Mouse (Mus musculus) liver, embryonic 14 days (tissue): ENCODE results near the gene Olfr148. TPM values are rescaled to one million over a fixed set of nuclear protein-coding genes. Genes with fewer than 3 reads are reported as not detected.

Source experiments
- polyA plus RNA-seq: library from polyadenylated mRNA; depleted of rRNA; stranded (reverse); fragments of >200 nt; gene quantifications from 2 replicates; pipeline ENCODE4 v1.2.3, GENCODE M21; 2012; rRNA removed

Gene Olfr148
- not detected in 2 replicates for polyA plus RNA-seq

DNA sequence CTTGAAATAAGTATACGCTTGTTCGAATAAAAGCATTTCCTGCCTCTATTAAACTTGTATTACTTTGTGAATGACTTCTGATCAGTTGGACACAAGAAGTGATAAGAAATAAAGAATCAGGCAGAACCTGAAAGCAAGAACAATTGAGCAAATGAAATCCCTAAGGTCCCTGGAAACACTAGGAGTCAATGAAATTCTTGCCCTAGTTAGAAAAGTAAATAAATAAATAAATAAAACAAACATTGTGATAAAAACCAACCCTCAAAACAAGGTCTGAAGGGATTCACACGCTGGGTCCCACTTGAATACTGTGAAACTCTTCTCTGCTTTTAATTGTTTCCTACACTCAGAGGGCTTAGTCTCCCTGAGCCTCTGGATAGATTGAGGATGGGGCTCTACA lies at the start of gene Olfr148:
TSS of gene Olfr148 (plus strand) at position 301 of the 400 bp plus-strand sequence.

DNA sequence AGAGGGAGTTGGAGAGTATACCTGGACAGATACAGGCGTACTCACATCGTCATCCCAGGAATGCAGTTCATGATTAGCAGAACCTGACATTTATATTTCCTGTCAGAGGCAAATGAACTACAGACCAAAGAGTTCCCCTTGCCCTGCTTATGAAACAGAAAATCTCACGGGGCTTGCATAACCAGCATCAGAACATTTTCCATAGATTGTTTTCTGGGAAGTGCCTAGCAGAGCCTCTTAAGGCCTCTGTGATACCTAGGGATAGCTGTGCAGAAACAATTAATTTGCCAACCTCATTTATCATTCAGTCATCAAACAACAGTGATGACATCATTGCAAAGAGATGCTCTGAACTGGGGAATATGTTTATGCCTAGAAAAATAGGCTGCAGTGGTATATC lies 35.0 kb upstream of the Olfr148 start, which contains the start of gene Olfr959:
TSS of gene Olfr959 (minus strand) at position 101 of the 400 bp plus-strand sequence.

DNA sequence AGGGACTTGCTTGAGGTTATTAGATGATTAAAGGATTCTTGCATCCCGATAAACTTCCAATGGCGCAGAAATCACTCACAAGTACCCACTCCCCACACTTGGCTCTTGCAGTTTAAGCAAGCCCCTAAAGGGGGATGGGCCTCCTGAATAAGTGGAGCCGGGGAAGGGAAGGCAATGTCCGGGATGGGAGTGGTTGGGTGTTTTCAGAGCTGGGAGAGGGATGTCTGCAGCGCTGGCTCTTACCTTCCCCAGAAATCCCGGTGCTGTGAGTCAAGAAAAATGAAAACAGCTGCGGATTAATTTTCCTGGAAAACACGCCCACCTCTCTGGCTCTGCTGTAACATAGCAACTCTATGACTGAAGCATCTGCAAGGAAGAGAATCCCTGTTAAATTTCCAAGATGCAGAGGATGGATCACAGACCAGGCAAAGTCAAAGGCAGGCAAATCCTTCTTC lies 6.4 kb upstream of the Olfr148 start, which contains the start of gene AW551984:
TSS of gene AW551984 (minus strand) at position 405 of the 455 bp plus-strand sequence.

DNA sequence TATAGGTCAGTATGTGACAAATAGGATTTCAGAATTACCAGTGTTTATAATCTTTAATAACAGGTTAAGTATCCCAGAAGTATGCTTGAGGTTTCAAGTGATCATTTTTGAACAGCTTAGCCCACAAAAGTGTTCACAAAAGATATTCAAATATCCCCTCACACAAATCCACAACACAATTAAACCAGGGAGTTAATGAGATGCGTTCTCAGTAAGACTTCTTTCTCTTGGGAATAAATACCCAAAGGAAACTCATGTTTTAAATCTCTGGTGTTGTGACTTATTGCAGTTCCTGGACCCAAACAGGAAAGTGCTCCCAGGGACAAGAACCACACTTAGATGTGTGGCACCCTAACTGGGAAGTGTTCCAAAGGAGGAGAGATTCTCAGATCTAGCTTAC lies 10.6 kb downstream of the Olfr148 start, which contains the start of gene Olfr960:
TSS of gene Olfr960 (plus strand) at position 301 of the 400 bp plus-strand sequence.

DNA sequence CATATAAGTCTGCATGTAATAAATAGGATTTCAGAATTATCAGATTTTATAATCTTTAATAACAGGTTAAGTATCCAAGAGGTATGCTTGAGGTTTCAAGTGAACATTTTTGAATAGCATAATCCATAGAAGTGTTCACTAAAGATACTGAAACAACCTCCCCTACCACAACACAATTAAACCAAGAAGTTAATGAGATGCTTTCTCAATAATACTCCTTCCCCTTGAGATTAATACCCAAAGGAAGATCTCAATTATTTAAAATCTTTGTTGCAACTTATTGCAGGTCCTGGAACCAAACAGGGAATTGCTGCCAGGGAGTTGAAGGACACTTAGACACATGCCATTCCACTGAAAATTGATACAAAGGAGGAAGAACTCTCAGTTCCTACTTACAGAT lies 34.3 kb downstream of the Olfr148 start, which contains the start of gene Olfr961:
TSS of gene Olfr961 (plus strand) at position 301 of the 400 bp plus-strand sequence.

Other genes with a start within 250 kb of the Olfr148 start
- not detected in 2 replicates for gene Olfr951, start 223.2 kb upstream of the Olfr148 start, polyA plus RNA-seq
- gene Olfr952, start 183.5 kb upstream of the Olfr148 start, polyA plus RNA-seq: not detected in 2 replicates
- not detected in 2 replicates for gene Olfr954, start 154.0 kb upstream of the Olfr148 start, polyA plus RNA-seq
- not detected in 2 replicates for gene Olfr955, start 138.7 kb upstream of the Olfr148 start, polyA plus RNA-seq
- not detected in 2 replicates for gene Olfr44, start 116.7 kb upstream of the Olfr148 start, polyA plus RNA-seq
- not detected in 2 replicates for gene Olfr957, start 94.8 kb upstream of the Olfr148 start, polyA plus RNA-seq
- gene Olfr958, start 56.6 kb upstream of the Olfr148 start, polyA plus RNA-seq: not detected in 2 replicates
- gene Olfr959, start 35.1 kb upstream of the Olfr148 start, polyA plus RNA-seq: not detected in 2 replicates
- gene AW551984, start 6.3 kb upstream of the Olfr148 start, polyA plus RNA-seq: 1.2 and 2.3 TPM in 2 replicates
- gene Olfr960, start 10.7 kb downstream of the Olfr148 start, polyA plus RNA-seq: not detected in 2 replicates
- gene Olfr961, start 34.4 kb downstream of the Olfr148 start, polyA plus RNA-seq: not detected in 2 replicates
- gene Olfr963, start 56.5 kb downstream of the Olfr148 start, polyA plus RNA-seq: not detected in 2 replicates
- gene Olfr149, start 96.5 kb downstream of the Olfr148 start, polyA plus RNA-seq: not detected in 2 replicates
- gene Olfr965, start 100.7 kb downstream of the Olfr148 start, polyA plus RNA-seq: not detected in 2 replicates
- gene Olfr150, start 120.3 kb downstream of the Olfr148 start, polyA plus RNA-seq: not detected in 2 replicates
- gene Olfr967, start 135.6 kb downstream of the Olfr148 start, polyA plus RNA-seq: not detected in 2 replicates
- gene Olfr968, start 172.6 kb downstream of the Olfr148 start, polyA plus RNA-seq: not detected in 2 replicates
- not detected in 2 replicates for gene Olfr969, start 180.3 kb downstream of the Olfr148 start, polyA plus RNA-seq
- not detected in 2 replicates for gene Olfr970, start 198.2 kb downstream of the Olfr148 start, polyA plus RNA-seq
- gene Olfr971, start 226.2 kb downstream of the Olfr148 start, polyA plus RNA-seq: not detected in 2 replicates